Mouse (Mus musculus): ENCODE data around the gene Slc10a7. TPM values are rescaled to one million over a fixed set of nuclear protein-coding genes. Genes with fewer than 3 reads are reported as not detected.

Slc10a7 gene
- total and polyA plus RNA-seq, 3 experiments, result 13.7 to 27.3 TPM; not detected in 1

DNA sequence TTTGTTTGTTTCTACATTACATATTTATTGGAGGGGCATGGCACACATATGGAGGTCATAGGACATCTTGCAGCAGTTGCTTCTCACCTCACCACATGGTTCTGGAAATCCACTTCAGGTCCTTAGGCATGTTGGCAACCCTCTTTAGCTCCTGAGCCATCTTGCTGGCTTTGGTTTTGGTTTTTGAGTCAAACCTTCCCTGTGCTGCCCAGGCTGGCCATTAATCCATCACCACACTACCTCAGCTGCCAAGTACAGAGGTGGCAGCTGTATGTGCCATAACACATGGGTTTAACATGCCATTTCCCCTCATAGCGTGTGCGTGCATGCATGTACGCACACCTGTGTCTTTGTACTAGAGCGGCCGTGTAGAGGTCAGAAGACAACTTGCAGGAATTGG lies 93.9 kb downstream of the Slc10a7 start:
- Histone ChIP-seq H3K27ac (ENCODE audit: control insufficient read depth, low read depth, low read length) (no peak overlapping the region), H3K4me3 (ENCODE audit: control insufficient read depth in 1 of 2, insufficient read depth in 1 of 2, low read depth in 2 of 2, low read length in 2 of 2) (no peak overlapping the region), H3K79me2 (ENCODE audit: control insufficient read depth, insufficient read depth, low read length, poor library complexity) (no peaks in the 10 kb centered on the region), H3K9me3 (replicated peaks; ENCODE audit: insufficient read depth, low read length) (no peaks in the 10 kb centered on the region), H3K36me3 (ENCODE audit: control insufficient read depth in 1 of 2, insufficient read depth in 2 of 2, low read length in 2 of 2) (peaks cover 0 to 2% of the 10 kb centered on the region in 2 experiments; a peak in 2 of 4 replicates), H3K27me3 (ENCODE audit: control insufficient read depth in 1 of 2, insufficient read depth in 2 of 2, low read length in 2 of 2) (no peaks in the 10 kb centered on the region), H3K4me1 (ENCODE audit: control insufficient read depth in 1 of 2, insufficient read depth in 2 of 2, low read length in 2 of 2) (no peaks in the 10 kb centered on the region), H3K9ac (ENCODE audit: control insufficient read depth, low read depth, low read length, poor library complexity, severe bottlenecking) (no peak overlapping the region)
- no peak for TF ChIP-seq JUND (IDR thresholded peaks at IDR 0.05; ENCODE audit: low read depth, low read length)
- no peak for TF ChIP-seq ZC3H11A (IDR thresholded peaks at IDR 0.05; ENCODE audit: low read depth, low read length)
- TF ChIP-seq KAT2A (conservative IDR thresholded peaks at IDR 0.05; ENCODE audit: low read depth, low read length), result no peak
- TF ChIP-seq ZNF384 (IDR thresholded peaks at IDR 0.05; ENCODE audit: low read depth, low read length), result no peak
- TF ChIP-seq RAD21 (IDR thresholded peaks at IDR 0.05; ENCODE audit: low read depth, low read length), result no peak
- no peak for TF ChIP-seq MXI1 (IDR thresholded peaks at IDR 0.05; ENCODE audit: low read depth, low read length)
- TF ChIP-seq USF1 (IDR thresholded peaks at IDR 0.05; ENCODE audit: low read depth, low read length), result no peak
- TF ChIP-seq NRF1 (IDR thresholded peaks at IDR 0.05; ENCODE audit: insufficient read depth, low read depth, low read length, poor library complexity, severe bottlenecking), result no peak
- TF ChIP-seq TCF12 (IDR thresholded peaks at IDR 0.05; ENCODE audit: low read depth, low read length), result no peak
- no peak for TF ChIP-seq RCOR1 (IDR thresholded peaks at IDR 0.05; ENCODE audit: low read depth, low read length)
- TF ChIP-seq ZKSCAN1 (IDR thresholded peaks at IDR 0.05; ENCODE audit: low read depth, low read length), result no peak
- no peak for TF ChIP-seq TBP (IDR thresholded peaks at IDR 0.05; ENCODE audit: low read depth, low read length)
- no peak for DNase-seq (ENCODE audit: low read depth, low spot score)

DNA sequence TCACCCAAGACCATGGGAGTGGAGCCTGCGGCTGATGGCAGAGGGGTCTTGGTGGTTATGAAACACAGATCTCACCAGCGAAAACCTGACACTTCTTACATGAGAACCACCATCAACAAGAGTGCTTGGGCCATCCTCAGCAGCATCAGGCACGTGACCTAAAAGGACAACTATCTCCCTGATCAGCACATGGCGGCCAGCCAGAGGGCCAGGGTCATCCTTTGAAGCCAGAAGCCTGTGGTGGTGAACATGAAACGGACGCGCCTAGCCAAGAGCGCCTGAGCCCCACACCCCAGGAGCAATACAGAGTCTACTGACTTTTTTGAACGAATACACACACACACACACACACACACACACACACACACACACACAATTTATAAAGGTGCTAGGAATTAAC lies 95.3 kb downstream of the Slc10a7 start:
- Histone ChIP-seq H3K9ac (ENCODE audit: control insufficient read depth, low read depth, low read length, poor library complexity, severe bottlenecking) (no peak overlapping the region), H3K27ac (ENCODE audit: control insufficient read depth, low read depth, low read length) (no peak overlapping the region), H3K4me3 (ENCODE audit: control insufficient read depth in 1 of 2, insufficient read depth in 1 of 2, low read depth in 2 of 2, low read length in 2 of 2) (no peak overlapping the region), H3K79me2 (ENCODE audit: control insufficient read depth, insufficient read depth, low read length, poor library complexity) (no peaks in the 10 kb centered on the region), H3K27me3 (ENCODE audit: control insufficient read depth in 1 of 2, insufficient read depth in 2 of 2, low read length in 2 of 2) (no peaks in the 10 kb centered on the region), H3K4me1 (ENCODE audit: control insufficient read depth in 1 of 2, insufficient read depth in 2 of 2, low read length in 2 of 2) (no peaks in the 10 kb centered on the region), H3K9me3 (replicated peaks; ENCODE audit: insufficient read depth, low read length) (no peaks in the 10 kb centered on the region), H3K36me3 (ENCODE audit: control insufficient read depth in 1 of 2, insufficient read depth in 2 of 2, low read length in 2 of 2) (peaks cover 0 to 2% of the 10 kb centered on the region in 2 experiments; a peak in 2 of 4 replicates)
- no peak for TF ChIP-seq USF2 (IDR thresholded peaks at IDR 0.05; ENCODE audit: borderline replicate concordance in 1 of 2, insufficient read depth in 1 of 2, low read depth in 1 of 2, low read length in 2 of 2)
- no peak for TF ChIP-seq CHD1 (IDR thresholded peaks at IDR 0.05; ENCODE audit: low read depth, low read length)
- no peak for TF ChIP-seq EP300 (IDR thresholded peaks at IDR 0.05; ENCODE audit: low read depth in 1 of 2, low read length in 2 of 2)
- no peak for TF ChIP-seq NRF1 (IDR thresholded peaks at IDR 0.05; ENCODE audit: insufficient read depth, low read depth, low read length, poor library complexity, severe bottlenecking)
- TF ChIP-seq ETS1 (IDR thresholded peaks at IDR 0.05; ENCODE audit: low read depth, low read length), result no peak
- no peak for TF ChIP-seq MAZ (IDR thresholded peaks at IDR 0.05; ENCODE audit: low read depth, low read length)
- TF ChIP-seq MAFK (IDR thresholded peaks at IDR 0.05; ENCODE audit: borderline replicate concordance, low read depth, low read length), result no peak
- TF ChIP-seq CHD2 (IDR thresholded peaks at IDR 0.05; ENCODE audit: low read length), result no peak
- no peak for TF ChIP-seq TCF12 (IDR thresholded peaks at IDR 0.05; ENCODE audit: low read depth, low read length)
- TF ChIP-seq ZKSCAN1 (IDR thresholded peaks at IDR 0.05; ENCODE audit: low read depth, low read length), result no peak
- no peak for TF ChIP-seq MEF2A (IDR thresholded peaks at IDR 0.05; ENCODE audit: extremely low read depth, insufficient replicate concordance, low read depth, low read length, poor library complexity, severe bottlenecking)
- no peak for TF ChIP-seq E2F4 (IDR thresholded peaks at IDR 0.05; ENCODE audit: borderline replicate concordance, low read depth, low read length)
- TF ChIP-seq TBP (IDR thresholded peaks at IDR 0.05; ENCODE audit: low read depth, low read length), result no peak
- no peak for TF ChIP-seq SMC3 (IDR thresholded peaks at IDR 0.05; ENCODE audit: low read depth, low read length)
- TF ChIP-seq TAL1 (IDR thresholded peaks at IDR 0.05; ENCODE audit: low read length), result no peak
- TF ChIP-seq JUND (IDR thresholded peaks at IDR 0.05; ENCODE audit: low read depth, low read length), result no peak
- DNase-seq (ENCODE audit: low read depth, low spot score), result no peak

All from MEL (cell line).